Mouse (Mus musculus) heart, postnatal 0 days (tissue): Measurements from ENCODE around the gene Pcdh9.

Source experiments
- CTCF ChIP-seq: IDR thresholded peaks from 2 replicates; pipeline ENCODE4 v1.5.1; 2016; ENCODE audit warnings: antibody characterized with exemption, control low read depth, low read depth
- EP300 ChIP-seq: IDR thresholded peaks from 2 replicates; pipeline ENCODE4 v1.6.1; 2016; ENCODE audit warnings: antibody characterized with exemption, low read depth

DNA sequence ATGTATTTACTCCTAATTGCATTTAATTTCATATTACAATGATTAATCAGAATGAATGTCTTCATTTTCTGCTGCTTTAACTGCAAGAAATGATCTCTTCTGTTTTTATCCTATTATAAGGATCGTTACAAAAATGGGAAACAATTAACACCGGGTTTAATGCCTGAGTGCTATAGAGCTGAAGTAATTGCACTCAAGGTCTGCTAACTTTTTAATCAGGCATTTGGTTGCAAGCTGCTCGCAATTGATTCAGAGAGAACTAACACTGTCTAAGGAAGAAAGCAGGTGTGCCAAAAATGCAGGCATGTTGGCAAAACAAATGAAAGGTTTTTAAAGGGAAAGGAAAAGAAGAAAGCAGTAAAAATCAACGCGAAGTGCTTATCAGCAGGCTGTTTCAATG, 549.1 kb downstream of the Pcdh9 start:
- TF ChIP-seq CTCF (no peak), EP300 (no peak)
